Mouse (Mus musculus) C2C12 (cell line): ENCODE results near the gene Tacc2. TPM values are rescaled to one million over a fixed set of nuclear protein-coding genes. Genes with fewer than 3 reads are reported as not detected.
A peak's percentile ranks its signal among the peaks of the same experiment; 100 is the strongest.

Experiments used
- H3K27me3 ChIP-seq: one replicate; pipeline ENCODE4 v1.6.1; 2011; ENCODE audit not compliant: control insufficient read depth, insufficient read depth, insufficient read length
- H3K36me3 ChIP-seq: one replicate; pipeline ENCODE4 v1.6.1; 2011; ENCODE audit not compliant: control insufficient read depth, insufficient read depth
- H3K4me3 ChIP-seq: one replicate; pipeline ENCODE4 v1.5.1; 2011; ENCODE audit warnings: mild to moderate bottlenecking, control low read depth; ENCODE audit not compliant: poor library complexity, insufficient read depth, severe bottlenecking
- H3K79me2 ChIP-seq: one replicate; pipeline ENCODE4 v1.6.1; 2011; ENCODE audit not compliant: control insufficient read depth, insufficient read depth
- H3K79me3 ChIP-seq: one replicate; pipeline ENCODE4 v1.6.1; 2011; ENCODE audit warnings: low read depth, control low read depth
- H3ac ChIP-seq: one replicate; pipeline ENCODE3; 2011; ENCODE audit warnings: low read depth; ENCODE audit not compliant: control insufficient read depth, insufficient read length
- CEBPB ChIP-seq: IDR thresholded peaks from one replicate; pipeline ENCODE4 v1.6.1; 2011; ENCODE audit warnings: low read depth, mild to moderate bottlenecking, control low read depth, moderate library complexity
- CTCF ChIP-seq: IDR thresholded peaks from one replicate; pipeline ENCODE4 v1.5.1; 2011; ENCODE audit not compliant: control insufficient read depth, insufficient read depth, insufficient read length
- FOSL1 ChIP-seq: IDR thresholded peaks from one replicate; pipeline ENCODE4 v1.8.0; 2011; ENCODE audit warnings: mild to moderate bottlenecking, low read length; ENCODE audit not compliant: poor library complexity, insufficient read depth, severe bottlenecking
- MAX ChIP-seq: IDR thresholded peaks from one replicate; pipeline ENCODE4 v1.6.1; 2011; ENCODE audit warnings: mild to moderate bottlenecking, control low read depth
- MYOD1 ChIP-seq: IDR thresholded peaks from one replicate; pipeline ENCODE4 v1.6.1; 2011; ENCODE audit warnings: low read depth; ENCODE audit not compliant: control insufficient read depth, insufficient read length
- MYOG ChIP-seq: IDR thresholded peaks from one replicate; pipeline ENCODE4 v1.6.1; 2011; ENCODE audit not compliant: control insufficient read depth, insufficient read length; ENCODE audit errors: extremely low read depth
- USF1 ChIP-seq: IDR thresholded peaks from one replicate; pipeline ENCODE4 v1.6.1; 2011; ENCODE audit warnings: low read depth, mild to moderate bottlenecking, control low read depth, moderate library complexity
- polyA plus RNA-seq: library from polyadenylated mRNA; unstranded; fragments of >200 nt; fragmentation: generic; extraction: Trizol; gene quantifications from one replicate; pipeline ENCODE4 v1.2.1, GENCODE M21; 2012; ENCODE audit warnings: missing spikeins

Gene Tacc2
- polyA plus RNA-seq, 1 experiment, result 44.8 TPM

DNA sequence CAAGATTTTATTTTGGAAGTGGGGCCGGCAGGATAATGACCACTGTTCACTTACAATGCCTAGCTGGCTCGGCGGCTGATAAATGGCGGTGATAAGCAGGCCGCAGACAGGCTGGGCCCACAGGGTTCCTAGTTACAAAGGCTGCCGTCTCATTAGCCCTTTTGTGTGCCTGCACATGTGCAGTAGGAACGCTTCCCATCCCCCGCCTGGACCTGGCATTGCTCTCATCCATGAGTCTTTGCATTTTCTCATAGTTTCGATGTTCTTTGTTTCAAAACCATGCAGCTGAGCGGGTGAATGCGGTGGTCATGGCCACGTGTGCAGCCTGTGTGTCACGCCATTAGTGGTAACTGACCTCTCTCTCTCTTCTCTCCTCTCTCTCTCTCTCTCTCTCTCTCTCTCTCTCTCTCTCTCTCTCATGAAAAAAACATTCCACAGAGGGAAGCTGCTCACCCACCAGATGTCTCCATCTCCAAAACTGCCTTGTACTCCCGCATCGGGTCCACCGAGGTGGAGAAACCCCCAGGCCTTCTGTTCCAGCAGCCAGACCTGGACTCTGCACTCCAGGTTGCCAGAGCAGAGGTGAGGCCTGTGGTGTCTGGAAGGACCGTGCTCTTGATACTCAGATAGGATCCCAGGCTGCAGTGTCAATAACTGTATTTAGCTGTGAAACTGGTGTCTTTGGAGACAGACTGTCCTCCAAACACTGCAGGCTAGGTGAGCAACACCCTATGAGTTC lies 173.7 kb downstream of the Tacc2 start:
- peaks cover 39% of the 10 kb centered on the region for H3K36me3 ChIP-seq

DNA sequence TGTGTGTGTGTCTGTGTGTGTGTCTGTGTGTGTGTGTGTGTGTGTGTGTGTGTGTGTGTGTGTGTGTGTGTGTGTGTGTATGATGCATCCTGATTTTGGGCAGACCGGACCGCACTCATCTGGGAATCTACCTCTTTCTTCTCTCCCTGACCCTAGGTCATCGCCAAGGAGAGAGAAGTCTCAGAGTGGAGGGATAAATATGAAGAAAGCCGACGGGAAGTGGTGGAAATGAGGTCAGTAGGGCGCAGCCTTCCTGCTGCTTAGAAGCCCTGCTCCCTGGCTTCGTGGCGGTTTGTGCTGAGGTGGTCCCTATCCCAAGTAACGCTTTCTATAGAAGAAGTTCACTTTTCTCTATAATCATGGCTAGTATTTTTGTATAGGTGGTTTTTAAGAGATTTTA lies 174.4 kb downstream of the Tacc2 start:
- Histone ChIP-seq H3K27me3 (no peaks in the 10 kb centered on the region), H3K79me3 (no peaks in the 10 kb centered on the region), H3K4me3 (no peak overlapping the region), H3K79me2 (no peaks in the 10 kb centered on the region), H3K36me3 (peaks cover 34% of the 10 kb centered on the region), H3ac (no peak overlapping the region)
- TF ChIP-seq CEBPB (no peak), CTCF (no peak), MAX (no peak), MYOG (no peak), USF1 (no peak), FOSL1 (no peak), MYOD1 (no peak)

More for the DNA sequence above, 173.7 kb downstream of the Tacc2 start:
- no peaks in the 10 kb centered on the region for H3K79me3 ChIP-seq
- H3ac ChIP-seq, result no peak overlapping the region
- no peaks in the 10 kb centered on the region for H3K27me3 ChIP-seq
- H3K79me2 ChIP-seq, result no peaks in the 10 kb centered on the region
- H3K4me3 ChIP-seq, result no peak overlapping the region
- TF ChIP-seq MYOG (no peak), CTCF (no peak), CEBPB (no peak), MYOD1 (no peak), MAX (no peak), USF1 (no peak), FOSL1 (no peak)

DNA sequence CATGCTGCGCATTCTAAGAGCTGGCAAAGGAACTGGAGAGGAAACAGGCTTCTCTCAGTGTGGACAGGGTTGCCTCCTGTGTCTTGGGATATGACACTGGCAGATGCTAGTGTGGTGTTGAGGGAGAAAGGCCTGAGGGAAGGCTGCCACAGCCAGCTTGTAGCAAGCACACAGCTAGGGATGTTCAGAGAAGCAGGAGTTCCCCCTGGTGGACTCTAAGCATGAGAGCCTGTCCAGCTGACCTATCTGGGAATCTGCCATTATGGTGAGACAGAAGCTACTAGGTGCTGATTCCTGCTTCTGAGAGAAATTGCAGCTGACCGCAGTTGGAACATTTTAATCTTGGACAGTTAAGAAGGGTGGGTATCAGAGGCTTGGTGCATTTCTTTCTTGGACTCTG lies 177.6 kb downstream of the Tacc2 start:
- no peaks in the 10 kb centered on the region for H3K79me2 ChIP-seq
- TF ChIP-seq CTCF (peak; percentile 8), MYOD1 (no peak)
- H3ac ChIP-seq, result no peak overlapping the region
- H3K79me3 ChIP-seq, result no peaks in the 10 kb centered on the region
- H3K4me3 ChIP-seq, result no peak overlapping the region
- H3K27me3 ChIP-seq, result no peaks in the 10 kb centered on the region
- H3K36me3 ChIP-seq, result peaks cover 23% of the 10 kb centered on the region

DNA sequence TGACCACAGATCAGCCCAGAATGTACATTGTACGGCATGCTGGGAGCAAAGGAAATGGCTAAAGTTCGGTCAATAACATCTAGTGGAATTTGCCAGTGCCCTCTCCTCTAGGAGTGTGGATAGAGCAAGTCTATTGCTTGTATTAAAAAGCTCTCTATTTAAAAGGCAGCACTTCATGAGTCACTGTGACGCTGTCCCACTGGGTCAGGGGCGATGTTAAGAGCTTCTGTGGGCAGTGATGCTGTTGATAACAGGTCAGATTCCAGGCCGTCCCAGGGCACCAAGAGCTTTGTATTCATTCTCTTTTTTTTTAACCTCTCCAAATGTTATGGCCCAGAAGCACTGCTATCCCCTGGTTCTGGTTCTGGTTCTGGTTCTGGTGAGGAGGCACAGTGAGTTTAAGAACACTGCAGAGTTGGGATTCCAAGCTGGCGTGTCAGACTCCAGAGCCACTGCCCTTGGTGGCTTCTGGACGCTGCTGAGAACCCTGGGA lies 179.2 kb downstream of the Tacc2 start:
- Histone ChIP-seq H3K79me2 (no peaks in the 10 kb centered on the region), H3K4me3 (no peak overlapping the region), H3ac (no peak overlapping the region), H3K27me3 (no peaks in the 10 kb centered on the region), H3K36me3 (peaks cover 20% of the 10 kb centered on the region), H3K79me3 (no peaks in the 10 kb centered on the region)
- TF ChIP-seq CEBPB, result no peak

DNA sequence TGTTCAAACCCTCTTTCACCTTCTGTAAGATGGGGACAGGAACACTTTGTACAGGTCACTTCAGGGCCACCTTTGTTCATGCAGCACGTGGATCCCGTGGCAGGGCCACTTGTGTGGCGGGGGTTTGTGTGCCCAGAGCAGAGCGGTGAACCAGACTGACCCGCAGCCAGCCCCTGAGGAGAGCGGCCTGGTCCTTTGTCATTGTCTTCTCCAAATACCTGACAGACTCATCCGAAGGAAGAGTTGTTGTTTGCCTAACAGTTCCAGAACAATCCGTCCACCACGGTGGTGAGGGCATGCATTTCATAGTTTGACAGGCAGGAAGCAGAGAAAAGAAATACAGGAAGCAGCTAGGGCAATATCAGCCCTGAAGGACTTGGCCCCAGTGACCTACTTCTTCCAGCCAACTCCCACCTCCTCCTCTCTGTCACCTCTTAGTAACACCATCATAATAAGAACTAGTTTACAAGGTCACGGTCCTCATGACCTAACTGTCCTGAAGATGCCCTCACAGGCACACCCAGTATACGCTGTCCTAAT lies 180.2 kb downstream of the Tacc2 start:
- TF ChIP-seq USF1, result no peak
- no peak for TF ChIP-seq MAX
- TF ChIP-seq MYOD1, result no peak
- TF ChIP-seq MYOG, result no peak
- no peak for TF ChIP-seq FOSL1
- no peak for TF ChIP-seq CTCF
- TF ChIP-seq CEBPB, result no peak
- Histone ChIP-seq H3K36me3 (peaks cover 20% of the 10 kb centered on the region), H3K79me2 (no peaks in the 10 kb centered on the region), H3K4me3 (no peak overlapping the region), H3K79me3 (no peaks in the 10 kb centered on the region), H3ac (no peak overlapping the region), H3K27me3 (no peaks in the 10 kb centered on the region)

DNA sequence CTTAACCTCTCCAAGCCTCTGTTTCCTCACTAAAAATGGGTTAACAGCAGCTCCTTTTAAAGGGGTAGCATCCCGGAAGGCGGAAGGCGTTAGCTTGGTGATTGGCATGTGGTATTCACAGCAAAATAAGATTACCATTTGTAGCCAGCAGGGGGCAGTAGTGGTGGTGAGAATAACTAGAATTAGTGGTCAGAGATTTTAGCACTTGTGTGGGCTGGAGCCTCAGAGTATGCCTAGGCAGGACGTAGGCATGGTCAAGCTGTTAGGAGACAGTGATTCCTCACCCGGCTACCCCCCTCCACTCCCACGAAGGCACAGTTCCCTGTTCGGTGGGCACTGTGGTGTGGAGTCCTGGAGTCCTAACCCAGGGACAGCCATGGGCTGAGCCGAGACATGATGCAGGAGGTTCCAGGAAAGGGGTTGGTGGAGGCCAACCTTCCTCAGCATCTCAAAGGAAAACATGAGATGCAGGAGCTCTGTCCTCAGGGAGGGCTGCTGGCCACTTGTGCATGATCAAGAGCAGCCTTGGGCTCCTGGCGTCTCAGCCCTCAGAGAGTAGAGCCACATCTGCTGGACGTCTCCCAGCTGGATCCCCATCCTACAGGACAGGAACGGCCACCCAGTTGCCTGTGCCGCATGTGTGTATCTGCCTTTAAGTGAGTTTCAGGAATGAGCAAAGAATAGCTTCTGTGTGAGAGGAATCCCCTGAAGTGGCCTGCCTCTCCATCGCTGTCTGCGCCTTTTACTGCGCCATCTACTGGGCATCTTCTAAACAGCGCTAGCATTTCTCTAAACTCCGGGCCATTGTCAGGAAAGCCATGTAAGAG lies 185.0 kb downstream of the Tacc2 start:
- TF ChIP-seq USF1 (no peak), MYOG (no peak), CTCF (peak; percentile 42)

More for the DNA sequence above, 185.0 kb downstream of the Tacc2 start:
- Histone ChIP-seq H3ac (no peak overlapping the region), H3K4me3 (no peak overlapping the region), H3K79me2 (no peaks in the 10 kb centered on the region), H3K36me3 (peaks cover 12% of the 10 kb centered on the region), H3K27me3 (no peaks in the 10 kb centered on the region), H3K79me3 (no peaks in the 10 kb centered on the region)
